Mouse (Mus musculus) midbrain, postnatal 0 days (tissue): ENCODE data around the gene Ncstn. TPM values are rescaled to one million over a fixed set of nuclear protein-coding genes. Genes with fewer than 3 reads are reported as not detected.

Experiments
- ATAC-seq: fragments of 200-750 bp; cut with Nextera tagmentation; 2 replicates; pipeline ENCODE4 v1.8.0; 2017; ENCODE audit warnings: moderate number of reproducible peaks, mild to moderate bottlenecking, moderate TSS enrichment, moderate library complexity; ENCODE audit not compliant: low FRiP score
- DNase-seq: peaks from one replicate; pipeline ENCODE4 v3.0.0-alpha.2; 2015; ENCODE audit warnings: low spot score
- H3K27ac ChIP-seq: fragments of 300-500 bp; sonication (generic); 2 replicates; pipeline ENCODE4 v1.5.1; 2014; ENCODE audit warnings: low read depth, mild to moderate bottlenecking, low read length, mixed read lengths
- H3K27me3 ChIP-seq: fragments of 300-500 bp; sonication (generic); 2 replicates; pipeline ENCODE4 v1.6.1; 2014; ENCODE audit warnings: low read length, control low read depth, mixed read lengths; ENCODE audit not compliant: insufficient read depth
- H3K36me3 ChIP-seq: fragments of 300-500 bp; sonication (generic); 2 replicates; pipeline ENCODE4 v1.6.1; 2014; ENCODE audit warnings: low read length, control low read depth, mixed read lengths; ENCODE audit not compliant: insufficient read depth
- H3K4me1 ChIP-seq: fragments of 300-500 bp; sonication (generic); 2 replicates; pipeline ENCODE4 v1.6.1; 2014; ENCODE audit warnings: mild to moderate bottlenecking, control low read depth, antibody characterized with exemption, low read length, mixed read lengths; ENCODE audit not compliant: insufficient read depth
- H3K4me2 ChIP-seq: fragments of 300-500 bp; sonication (generic); 2 replicates; pipeline ENCODE4 v1.6.1; 2014; ENCODE audit warnings: low read depth, mild to moderate bottlenecking, low read length, mixed read lengths; ENCODE audit not compliant: poor library complexity, severe bottlenecking
- H3K4me3 ChIP-seq: fragments of 300-500 bp; sonication (generic); 2 replicates; pipeline ENCODE4 v1.5.1; 2014; ENCODE audit warnings: low read depth, mild to moderate bottlenecking, low read length, moderate library complexity
- H3K9ac ChIP-seq: fragments of 300-500 bp; sonication (generic); replicated peaks from 2 replicates; pipeline ENCODE4 v1.6.1; 2014; ENCODE audit warnings: mild to moderate bottlenecking, low read length, moderate library complexity, mixed read lengths; ENCODE audit not compliant: poor library complexity, severe bottlenecking
- H3K9me3 ChIP-seq: fragments of 300-500 bp; sonication (generic); 2 replicates; pipeline ENCODE4 v1.6.1; 2016; ENCODE audit warnings: low read length, control low read depth
- CTCF ChIP-seq: IDR thresholded peaks from 2 replicates; pipeline ENCODE4 v1.5.1; 2016; ENCODE audit warnings: antibody characterized with exemption, mild to moderate bottlenecking
- WGBS: fragments of 180-500 bp; shearing (Covaris S2); extraction: QIAGEN DNeasy Blood & Tissue Kit; methylation state at CpG from one replicate; pipeline ENCODE4 v1.1.7; 2014; 5-methylcytosine and 5-hydroxymethylcytosine counted together
- polyA plus RNA-seq: library from polyadenylated mRNA; unstranded; fragments of >200 nt; fragmentation: Nextera tagmentation; extraction: Ambion mirVana; gene quantifications from 2 replicates; pipeline ENCODE4 v1.2.1, GENCODE M21; 2015
- total RNA-seq: library from RNA; depleted of rRNA; stranded (reverse); fragments of >200 nt; gene quantifications from 2 replicates; pipeline ENCODE4 v1.2.3, GENCODE M21; 2014

Ncstn gene
- total and polyA plus RNA-seq, 2 experiments from 2014 or later, result 70.3 to 93.3 TPM

- Histone ChIP-seq H3K4me3 (peak within 1 kb of the TSS; percentile 66), H3K27me3 (no peaks in the 10 kb centered on the region)
- WGBS, result 1% methylated on average over 42 of the region's 42 CpGs
These were observed 44.1 kb upstream of the Ncstn start, which contains the start of gene Pex19 for GRCm38 (mm10) chr1:172126376-172127347. Pex19 (plus strand) TSS chr1:172126755.

GRCm38 (mm10) chr1:172124572-172124971 is 42.0 kb upstream of the Ncstn start:
- peaks cover 33% of the 10 kb centered on the region for H3K36me3 ChIP-seq
- H3K4me1 ChIP-seq, result 0 out of 2 replicates have a peak, but pooled peaks cover 9% of the 10 kb centered on the region
- TF ChIP-seq CTCF, result no peak
- DNase-seq (no peak), ATAC-seq (no peak)
- WGBS, result 83% methylated on average over 6 of the region's 6 CpGs
- H3K4me3 ChIP-seq, result no peak overlapping the region
- no peaks in the 10 kb centered on the region for H3K27me3 ChIP-seq
- no peak overlapping the region for H3K4me2 ChIP-seq
- no peak overlapping the region for H3K9ac ChIP-seq
- H3K9me3 ChIP-seq, result no peaks in the 10 kb centered on the region
- H3K27ac ChIP-seq, result no peak overlapping the region

More at GRCm38 (mm10) chr1:172126376-172127347, 44.1 kb upstream of the Ncstn start, which contains the start of gene Pex19:
- TF ChIP-seq CTCF, result no peak
- peak; percentile 94 for DNase-seq
- peak within 1 kb of the TSS; percentile 73 for H3K4me2 ChIP-seq
- H3K36me3 ChIP-seq, result peaks cover 29% of the 10 kb centered on the region
- 0 out of 2 replicates have a peak, but pooled peaks cover 9% of the 10 kb centered on the region for H3K4me1 ChIP-seq
- peak; percentile 96 for ATAC-seq
- H3K9ac ChIP-seq, result peak within 1 kb of the TSS; percentile 64
- H3K27ac ChIP-seq, result no peak within 1 kb of the TSS
- H3K9me3 ChIP-seq, result no peaks in the 10 kb centered on the region

- Histone ChIP-seq H3K4me3 (no peak overlapping the region), H3K4me1 (0 out of 2 replicates have a peak, but pooled peaks cover 8% of the 10 kb centered on the region), H3K27me3 (no peaks in the 10 kb centered on the region), H3K4me2 (no peak overlapping the region), H3K27ac (no peak overlapping the region), H3K9ac (no peak overlapping the region), H3K9me3 (no peaks in the 10 kb centered on the region), H3K36me3 (peaks cover 50% of the 10 kb centered on the region)
- DNase-seq (no peak), ATAC-seq (no peak)
- no peak for TF ChIP-seq CTCF
- 80% methylated on average over 2 of the region's 2 CpGs for WGBS
These were observed 40.1 kb upstream of the Ncstn start for GRCm38 (mm10) chr1:172122671-172123070.

GRCm38 (mm10) chr1:172119720-172120119 is 37.1 kb upstream of the Ncstn start:
- no peak overlapping the region for H3K4me3 ChIP-seq
- DNase-seq (peak; percentile 78), ATAC-seq (peak; percentile 63)
- H3K9me3 ChIP-seq, result no peaks in the 10 kb centered on the region
- H3K4me1 ChIP-seq, result no peaks in the 10 kb centered on the region
- no peaks in the 10 kb centered on the region for H3K27me3 ChIP-seq
- WGBS, result 41% methylated on average over 3 of the region's 3 CpGs
- H3K4me2 ChIP-seq, result no peak overlapping the region
- H3K36me3 ChIP-seq, result peaks cover 79% of the 10 kb centered on the region
- H3K9ac ChIP-seq, result no peak overlapping the region
- TF ChIP-seq CTCF, result peak; percentile 86
- H3K27ac ChIP-seq, result no peak overlapping the region

GRCm38 (mm10) chr1:172119100-172119499 is 36.5 kb upstream of the Ncstn start:
- WGBS, result 85% methylated on average over 6 of the region's 6 CpGs
- DNase-seq, result no peak

GRCm38 (mm10) chr1:172116948-172117347 is 34.4 kb upstream of the Ncstn start:
- H3K4me1 ChIP-seq, result no peaks in the 10 kb centered on the region
- no peak for TF ChIP-seq CTCF
- ATAC-seq (no peak), DNase-seq (no peak)
- no peak overlapping the region for H3K27ac ChIP-seq
- WGBS, result 97% methylated on average over 5 of the region's 5 CpGs
- H3K4me2 ChIP-seq, result no peak overlapping the region
- H3K4me3 ChIP-seq, result no peak overlapping the region
- no peaks in the 10 kb centered on the region for H3K27me3 ChIP-seq
- peaks cover 96% of the 10 kb centered on the region for H3K36me3 ChIP-seq
- H3K9ac ChIP-seq, result no peak overlapping the region
- no peaks in the 10 kb centered on the region for H3K9me3 ChIP-seq

More at GRCm38 (mm10) chr1:172119100-172119499, 36.5 kb upstream of the Ncstn start:
- no peak overlapping the region for H3K9ac ChIP-seq
- TF ChIP-seq CTCF, result no peak
- H3K4me3 ChIP-seq, result no peak overlapping the region
- peaks cover 85% of the 10 kb centered on the region for H3K36me3 ChIP-seq
- H3K4me2 ChIP-seq, result no peak overlapping the region
- H3K4me1 ChIP-seq, result no peaks in the 10 kb centered on the region
- no peak overlapping the region for H3K27ac ChIP-seq
- no peak for ATAC-seq
- H3K9me3 ChIP-seq, result no peaks in the 10 kb centered on the region
- no peaks in the 10 kb centered on the region for H3K27me3 ChIP-seq
